Mouse (Mus musculus) liver, postnatal 0 days (tissue): Measurements from ENCODE around the gene Lcmt1.

Experiments used
- CTCF ChIP-seq: sonication (generic); IDR thresholded peaks from 2 replicates; pipeline ENCODE4 v1.5.1; 2016; ENCODE audit warnings: antibody characterized with exemption, low read depth
- EP300 ChIP-seq: IDR thresholded peaks from 2 replicates; pipeline ENCODE4 v1.6.1; 2016; ENCODE audit warnings: antibody characterized with exemption, low read depth, mild to moderate bottlenecking

- TF ChIP-seq CTCF (peak; percentile 89), EP300 (no peak)
Measured at GRCm38 (mm10) chr7:123398828-123399227, 29.2 kb downstream of the Lcmt1 start.
